Mouse (Mus musculus) MEL (cell line): ENCODE results near the gene Tmem131. TPM values are rescaled to one million over a fixed set of nuclear protein-coding genes. Genes with fewer than 3 reads are reported as not detected.

Experiments
- DNase-seq: peaks from one replicate; pipeline ENCODE4 v3.0.0; 2011; ENCODE audit warnings: low read depth, low spot score
- H3K27ac ChIP-seq: 2 replicates; pipeline ENCODE4 v1.5.1; 2012; ENCODE audit warnings: low read depth, mild to moderate bottlenecking, control low read depth, low read length, moderate library complexity; ENCODE audit not compliant: control insufficient read depth
- H3K27me3 ChIP-seq, 2 experiments: fragments of 150-350 bp in 1 of 2; sonication (generic) in 1 of 2; 2 replicates each; pipeline ENCODE4 v1.6.1; 2012; ENCODE audit warnings: low read length in 2 of 2, mild to moderate bottlenecking in 2 of 2, improper control_type of control experiment in 1 of 2, moderate library complexity in 1 of 2; ENCODE audit not compliant: insufficient read depth in 2 of 2, control insufficient read depth in 1 of 2
- H3K36me3 ChIP-seq, 2 experiments: 2 replicates each; pipeline ENCODE4 v1.6.1; 2012 to 2014; ENCODE audit warnings: low read length in 2 of 2, improper control_type of control experiment in 1 of 2, inconsistent platforms in 1 of 2, mild to moderate bottlenecking in 1 of 2; ENCODE audit not compliant: insufficient read depth in 2 of 2, control insufficient read depth in 1 of 2
- H3K4me1 ChIP-seq, 2 experiments: fragments of 150-350 bp in 1 of 2; sonication (generic) in 1 of 2; 2 replicates each; pipeline ENCODE4 v1.6.1; 2012; ENCODE audit warnings: low read length in 2 of 2, improper control_type of control experiment in 1 of 2, mild to moderate bottlenecking in 1 of 2; ENCODE audit not compliant: insufficient read depth in 2 of 2, control insufficient read depth in 1 of 2
- H3K4me3 ChIP-seq, 2 experiments: fragments of 150-350 bp in 1 of 2; sonication (generic) in 1 of 2; 2 replicates each; pipeline ENCODE4 v1.5.1; 2012; ENCODE audit warnings: low read depth in 2 of 2, low read length in 2 of 2, mild to moderate bottlenecking in 2 of 2, moderate library complexity in 2 of 2, control low read depth in 1 of 2, improper control_type of control experiment in 1 of 2; ENCODE audit not compliant: control insufficient read depth in 1 of 2, insufficient read depth in 1 of 2
- H3K79me2 ChIP-seq: 2 replicates; pipeline ENCODE4 v1.6.1; 2012; ENCODE audit warnings: mild to moderate bottlenecking, low read length, moderate library complexity; ENCODE audit not compliant: control insufficient read depth, poor library complexity, insufficient read depth
- H3K9ac ChIP-seq: 2 replicates; pipeline ENCODE4 v1.6.1; 2012; ENCODE audit warnings: low read depth, mild to moderate bottlenecking, control low read depth, low read length, moderate library complexity; ENCODE audit not compliant: control insufficient read depth, poor library complexity, severe bottlenecking
- H3K9me3 ChIP-seq: fragments of 150-350 bp; sonication (generic); replicated peaks from 2 replicates; pipeline ENCODE4 v1.6.1; 2012; ENCODE audit warnings: mild to moderate bottlenecking, low read length, improper control_type of control experiment, moderate library complexity; ENCODE audit not compliant: insufficient read depth
- BHLHE40 ChIP-seq: IDR thresholded peaks from 2 replicates; pipeline ENCODE4 v1.6.1; 2012; ENCODE audit warnings: low read depth, mild to moderate bottlenecking, inconsistent platforms, low read length, improper control_type of control experiment, borderline replicate concordance
- CTCF ChIP-seq, 3 experiments: IDR thresholded peaks in 2 of 3; conservative IDR thresholded peaks in 1 of 3; 2 replicates each; pipeline ENCODE4 v1.5.1; 2011 to 2012; ENCODE audit warnings: low read length in 3 of 3, low read depth in 2 of 3, mild to moderate bottlenecking in 2 of 3, improper control_type of control experiment in 1 of 3, inconsistent platforms in 1 of 3, mixed read lengths in 1 of 3, moderate library complexity in 1 of 3; ENCODE audit not compliant: control insufficient read depth in 1 of 3, insufficient read depth in 1 of 3, poor library complexity in 1 of 3, severe bottlenecking in 1 of 3
- ELF1 ChIP-seq: IDR thresholded peaks from 2 replicates; pipeline ENCODE4 v1.6.1; 2014; ENCODE audit warnings: low read depth, mild to moderate bottlenecking, inconsistent platforms, low read length, improper control_type of control experiment, moderate library complexity
- GABPA ChIP-seq: IDR thresholded peaks from 2 replicates; pipeline ENCODE4 v1.6.1; 2012; ENCODE audit warnings: low read depth, mild to moderate bottlenecking, inconsistent platforms, low read length, improper control_type of control experiment, moderate library complexity
- MAZ ChIP-seq: IDR thresholded peaks from 2 replicates; pipeline ENCODE4 v1.6.1; 2012; ENCODE audit warnings: low read depth, mild to moderate bottlenecking, inconsistent platforms, low read length, improper control_type of control experiment
- MEF2A ChIP-seq: IDR thresholded peaks from 2 replicates; pipeline ENCODE4 v1.6.1; 2014; ENCODE audit warnings: low read depth, mild to moderate bottlenecking, inconsistent platforms, low read length, improper control_type of control experiment; ENCODE audit not compliant: poor library complexity, insufficient replicate concordance, severe bottlenecking; ENCODE audit errors: extremely low read depth
- MYB ChIP-seq: IDR thresholded peaks from 2 replicates; pipeline ENCODE4 v1.6.1; 2011; ENCODE audit warnings: mild to moderate bottlenecking, low read depth, low read length, improper control_type of control experiment
- NRF1 ChIP-seq: IDR thresholded peaks from 2 replicates; pipeline ENCODE4 v1.6.1; 2014; ENCODE audit warnings: low read depth, mild to moderate bottlenecking, inconsistent platforms, low read length, improper control_type of control experiment, moderate library complexity; ENCODE audit not compliant: poor library complexity, insufficient read depth, severe bottlenecking
- POLR2A ChIP-seq, 2 experiments: IDR thresholded peaks; 2 replicates each; pipeline ENCODE4 v1.6.1; 2011 to 2012; ENCODE audit warnings: low read length in 2 of 2, mild to moderate bottlenecking in 2 of 2, control low read depth in 1 of 2, improper control_type of control experiment in 1 of 2, low read depth in 1 of 2, moderate library complexity in 1 of 2; ENCODE audit not compliant: control insufficient read depth in 1 of 2, insufficient read depth in 1 of 2, poor library complexity in 1 of 2
- POLR2AphosphoS5 ChIP-seq: IDR thresholded peaks from 2 replicates; pipeline ENCODE4 v1.6.1; 2012; ENCODE audit warnings: low read depth, borderline replicate concordance, mild to moderate bottlenecking, inconsistent platforms, low read length, moderate library complexity, mixed read lengths
- RAD21 ChIP-seq: IDR thresholded peaks from 2 replicates; pipeline ENCODE4 v1.6.1; 2011; ENCODE audit warnings: mild to moderate bottlenecking, low read depth, low read length, improper control_type of control experiment
- TAL1 ChIP-seq: IDR thresholded peaks from 2 replicates; pipeline ENCODE4 v1.6.1; 2012; ENCODE audit warnings: mild to moderate bottlenecking, inconsistent platforms, low read length, moderate library complexity, mixed read lengths
- TBP ChIP-seq: IDR thresholded peaks from 2 replicates; pipeline ENCODE4 v1.8.0; 2011; ENCODE audit warnings: low read depth, low read length, improper control_type of control experiment
- USF1 ChIP-seq: IDR thresholded peaks from 2 replicates; pipeline ENCODE4 v1.6.1; 2014; ENCODE audit warnings: low read depth, mild to moderate bottlenecking, inconsistent platforms, low read length, improper control_type of control experiment, moderate library complexity
- ZC3H11A ChIP-seq: IDR thresholded peaks from 2 replicates; pipeline ENCODE4 v1.6.1; 2012; ENCODE audit warnings: low read depth, mild to moderate bottlenecking, inconsistent platforms, low read length, improper control_type of control experiment
- ZKSCAN1 ChIP-seq: IDR thresholded peaks from 2 replicates; pipeline ENCODE4 v1.6.1; 2012; ENCODE audit warnings: low read depth, mild to moderate bottlenecking, inconsistent platforms, low read length, improper control_type of control experiment, moderate library complexity
- polyA plus RNA-seq, 2 experiments: library from polyadenylated mRNA; stranded (reverse) in 1 of 2; unstranded in 1 of 2; fragments of >175 nt in 1 of 2; fragments of >200 nt in 1 of 2; gene quantifications; 2 replicates each; pipeline versions ENCODE4 v1.2.1 to v1.2.4; 2012; ENCODE audit warnings: low replicate concordance in 2 of 2, low read depth in 1 of 2; ENCODE audit not compliant: insufficient read length in 2 of 2, insufficient read depth in 1 of 2, missing spikeins in 1 of 2
- total RNA-seq: library from RNA; depleted of rRNA; stranded (reverse); fragments of 300-350 nt; gene quantifications from 2 replicates; pipeline ENCODE4 v1.2.3, GENCODE M21; 2012

Gene Tmem131
- total and polyA plus RNA-seq, 3 experiments = 11.4 to 196 (median 48.8) TPM

GRCm38 (mm10) chr1:36949591-36950184, 6.2 kb upstream of the Tmem131 start:
- H3K4me1 ChIP-seq = 0 out of 4 replicates have a peak, but pooled peaks cover 0 to under 1% of the 10 kb centered on the region in 2 experiments
- H3K79me2 ChIP-seq = no peaks in the 10 kb centered on the region
- no peak overlapping the region for H3K4me3 ChIP-seq
- no peak overlapping the region for H3K9ac ChIP-seq
- TF ChIP-seq TBP = no peak
- no peak for TF ChIP-seq GABPA
- TF ChIP-seq TAL1 = no peak
- TF ChIP-seq BHLHE40 = no peak
- TF ChIP-seq CTCF (IDR thresholded peaks at IDR 0.05 in 2 of 3, conservative IDR thresholded peaks at IDR 0.05 in 1 of 3; ENCODE audit: control insufficient read depth in 1 of 3, insufficient read depth in 1 of 3, low read depth in 2 of 3, low read length in 3 of 3, poor library complexity in 1 of 3, severe bottlenecking in 1 of 3) = no peak
- TF ChIP-seq POLR2A (IDR thresholded peaks at IDR 0.05; ENCODE audit: control insufficient read depth in 1 of 2, insufficient read depth in 1 of 2, low read depth in 1 of 2, low read length in 2 of 2, poor library complexity in 1 of 2) = no peak
- TF ChIP-seq ZC3H11A = no peak
- no peak for TF ChIP-seq NRF1
- TF ChIP-seq MEF2A = no peak
- no peak for TF ChIP-seq MYB
- no peak for TF ChIP-seq ELF1
- no peak for TF ChIP-seq RAD21
- TF ChIP-seq POLR2AphosphoS5 = no peak
- TF ChIP-seq ZKSCAN1 = no peak
- no peak overlapping the region for H3K27ac ChIP-seq
- no peaks in the 10 kb centered on the region for H3K9me3 ChIP-seq
- H3K36me3 ChIP-seq = no peaks in the 10 kb centered on the region
- no peaks in the 10 kb centered on the region for H3K27me3 ChIP-seq
- DNase-seq = no peak

GRCm38 (mm10) chr1:36947448-36947847, 4.0 kb upstream of the Tmem131 start:
- peaks cover 0 to 14% of the 10 kb centered on the region in 2 experiments; a peak in 2 of 4 replicates for H3K36me3 ChIP-seq
- H3K27ac ChIP-seq = no peak overlapping the region
- TF ChIP-seq USF1 = peak; percentile 65
- TF ChIP-seq MAZ = no peak
- peaks cover 13 to 16% of the 10 kb centered on the region in 2 experiments for H3K4me1 ChIP-seq
- no peaks in the 10 kb centered on the region for H3K9me3 ChIP-seq
- H3K9ac ChIP-seq = no peak overlapping the region
- H3K27me3 ChIP-seq = no peaks in the 10 kb centered on the region
- no peak overlapping the region for H3K4me3 ChIP-seq
- no peak for DNase-seq
- H3K79me2 ChIP-seq = no peaks in the 10 kb centered on the region
